Mouse (Mus musculus): ENCODE results near the gene Rnft2.

Rnft2 gene

GRCm38 (mm10) chr5:118244606-118245443 lies at the start of gene Rnft2, which contains the start of gene 2410131K14Rik:
Gene Rnft2, minus strand, starts transcription at chr5:118245116.
Gene 2410131K14Rik, plus strand, starts transcription at chr5:118245227.
- DNase-seq (ENCODE audit: low read depth, low spot score): peak; percentile 99

GRCm38 (mm10) chr5:118294086-118294864 lies 49.4 kb upstream of the Rnft2 start:
- DNase-seq (ENCODE audit: low read depth, low spot score): peak; percentile 81

GRCm38 (mm10) chr5:118292476-118292875 lies 47.6 kb upstream of the Rnft2 start:
- no peak for DNase-seq (ENCODE audit: low read depth, low spot score)

GRCm38 (mm10) chr5:118291453-118291852 lies 46.5 kb upstream of the Rnft2 start:
- no peak for DNase-seq (ENCODE audit: low read depth, low spot score)

GRCm38 (mm10) chr5:118277741-118278495 lies 33.0 kb upstream of the Rnft2 start:
- DNase-seq (ENCODE audit: low read depth, low spot score): no peak

GRCm38 (mm10) chr5:118276711-118277110 lies 31.8 kb upstream of the Rnft2 start:
- peak; percentile 46 for DNase-seq (ENCODE audit: low read depth, low spot score)

- no peak for DNase-seq (ENCODE audit: low read depth, low spot score)
Observed at GRCm38 (mm10) chr5:118276281-118276680, 31.4 kb upstream of the Rnft2 start.

GRCm38 (mm10) chr5:118274546-118274945 lies 29.6 kb upstream of the Rnft2 start:
- DNase-seq (ENCODE audit: low read depth, low spot score): no peak

- no peak for DNase-seq (ENCODE audit: low read depth, low spot score)
Observed at GRCm38 (mm10) chr5:118273446-118273845, 28.5 kb upstream of the Rnft2 start.

GRCm38 (mm10) chr5:118271449-118272110 lies 26.7 kb upstream of the Rnft2 start:
- DNase-seq (ENCODE audit: low read depth, low spot score): no peak

GRCm38 (mm10) chr5:118268987-118269386 lies 24.1 kb upstream of the Rnft2 start:
- DNase-seq (ENCODE audit: low read depth, low spot score): peak; percentile 79

GRCm38 (mm10) chr5:118266309-118266708 lies 21.4 kb upstream of the Rnft2 start:
- peak; percentile 32 for DNase-seq (ENCODE audit: low read depth, low spot score)

GRCm38 (mm10) chr5:118265366-118265765 lies 20.4 kb upstream of the Rnft2 start:
- no peak for DNase-seq (ENCODE audit: low read depth, low spot score)

GRCm38 (mm10) chr5:118264279-118264678 lies 19.4 kb upstream of the Rnft2 start:
- no peak for DNase-seq (ENCODE audit: low read depth, low spot score)

- DNase-seq (ENCODE audit: low read depth, low spot score): no peak
Observed at GRCm38 (mm10) chr5:118262418-118262817, 17.5 kb upstream of the Rnft2 start.

GRCm38 (mm10) chr5:118261181-118261580 lies 16.3 kb upstream of the Rnft2 start:
- DNase-seq (ENCODE audit: low read depth, low spot score): no peak

- no peak for DNase-seq (ENCODE audit: low read depth, low spot score)
Observed at GRCm38 (mm10) chr5:118260642-118261041, 15.7 kb upstream of the Rnft2 start.

GRCm38 (mm10) chr5:118260055-118260454 lies 15.1 kb upstream of the Rnft2 start:
- DNase-seq (ENCODE audit: low read depth, low spot score): no peak

GRCm38 (mm10) chr5:118259636-118260035 lies 14.7 kb upstream of the Rnft2 start:
- no peak for DNase-seq (ENCODE audit: low read depth, low spot score)

- DNase-seq (ENCODE audit: low read depth, low spot score): no peak
Observed at GRCm38 (mm10) chr5:118259152-118259551, 14.2 kb upstream of the Rnft2 start.

GRCm38 (mm10) chr5:118256981-118257380 lies 12.1 kb upstream of the Rnft2 start:
- no peak for DNase-seq (ENCODE audit: low read depth, low spot score)

All from forelimb bud, embryonic 11.5 days (tissue).